Mouse (Mus musculus) embryonic facial prominence, embryonic 13.5 days (tissue): ENCODE measurements around the gene Gckr. TPM values are rescaled to one million over a fixed set of nuclear protein-coding genes. Genes with fewer than 3 reads are reported as not detected.

Source experiments
- ATAC-seq: fragments of 200-750 bp; cut with Nextera tagmentation; 2 replicates; pipeline ENCODE4 v1.8.0; 2017; ENCODE audit warnings: low read depth; ENCODE audit not compliant: insufficient number of reproducible peaks, insufficient read depth, low FRiP score, low TSS enrichment
- H3K27ac ChIP-seq: fragments of 300-500 bp; sonication (generic); 2 replicates; pipeline ENCODE4 v1.5.1; 2015; ENCODE audit warnings: moderate library complexity, mild to moderate bottlenecking, inconsistent platforms
- H3K27me3 ChIP-seq: fragments of 300-500 bp; sonication (generic); 2 replicates; pipeline ENCODE4 v1.6.1; 2015; ENCODE audit warnings: mild to moderate bottlenecking, inconsistent platforms
- H3K36me3 ChIP-seq: fragments of 300-500 bp; sonication (generic); 2 replicates; pipeline ENCODE4 v1.6.1; 2015; ENCODE audit warnings: mild to moderate bottlenecking, inconsistent platforms
- H3K4me1 ChIP-seq: fragments of 300-500 bp; sonication (generic); 2 replicates; pipeline ENCODE4 v1.6.1; 2015; ENCODE audit warnings: inconsistent platforms
- H3K4me2 ChIP-seq: fragments of 300-500 bp; sonication (generic); 2 replicates; pipeline ENCODE4 v1.6.1; 2015; ENCODE audit warnings: moderate library complexity, mild to moderate bottlenecking, inconsistent platforms
- H3K4me3 ChIP-seq: fragments of 300-500 bp; sonication (generic); 2 replicates; pipeline ENCODE4 v1.5.1; 2015; ENCODE audit warnings: mild to moderate bottlenecking, inconsistent platforms
- H3K9ac ChIP-seq: fragments of 300-500 bp; sonication (generic); 2 replicates; pipeline ENCODE4 v1.6.1; 2015; ENCODE audit warnings: mild to moderate bottlenecking, inconsistent platforms
- H3K9me3 ChIP-seq: fragments of 300-500 bp; sonication (generic); 2 replicates; pipeline ENCODE4 v1.6.1; 2016; ENCODE audit warnings: inconsistent platforms
- WGBS: fragments of 180-500 bp; shearing (Covaris S2); methylation state at CpG from one replicate; pipeline ENCODE4 v1.1.7; 2015; ENCODE audit warnings: mixed read lengths; 5-methylcytosine and 5-hydroxymethylcytosine counted together
- polyA plus RNA-seq: library from polyadenylated mRNA; unstranded; fragments of >200 nt; fragmentation: Nextera tagmentation; extraction: Ambion mirVana; gene quantifications from 2 replicates; pipeline ENCODE4 v1.2.1, GENCODE M21; 2015

Gene Gckr
- polyA plus RNA-seq: 0.79 and 1.0 TPM in 2 replicates

GRCm38 (mm10) chr5:31297047-31297757 is at the start of gene Gckr:
Gene Gckr, plus strand, starts transcription at chr5:31297443.
- no peak within 1 kb of the TSS for H3K9ac ChIP-seq
- peak within 1 kb of the TSS; percentile 98; the same call in 1 of the 2 replicates for H3K4me3 ChIP-seq
- no peak within 1 kb of the TSS for H3K27ac ChIP-seq
- H3K27me3 ChIP-seq: 0 out of 2 replicates have a peak, but pooled peaks cover 3% of the 10 kb centered on the region
- H3K4me1 ChIP-seq: peaks cover 22% of the 10 kb centered on the region
- peaks cover 20% of the 10 kb centered on the region for H3K36me3 ChIP-seq
- 77% methylated on average over 13 of the region's 13 CpGs for WGBS
- H3K4me2 ChIP-seq: peak within 1 kb of the TSS; percentile 87
- no peaks in the 10 kb centered on the region for H3K9me3 ChIP-seq
- no peak for ATAC-seq

DNA sequence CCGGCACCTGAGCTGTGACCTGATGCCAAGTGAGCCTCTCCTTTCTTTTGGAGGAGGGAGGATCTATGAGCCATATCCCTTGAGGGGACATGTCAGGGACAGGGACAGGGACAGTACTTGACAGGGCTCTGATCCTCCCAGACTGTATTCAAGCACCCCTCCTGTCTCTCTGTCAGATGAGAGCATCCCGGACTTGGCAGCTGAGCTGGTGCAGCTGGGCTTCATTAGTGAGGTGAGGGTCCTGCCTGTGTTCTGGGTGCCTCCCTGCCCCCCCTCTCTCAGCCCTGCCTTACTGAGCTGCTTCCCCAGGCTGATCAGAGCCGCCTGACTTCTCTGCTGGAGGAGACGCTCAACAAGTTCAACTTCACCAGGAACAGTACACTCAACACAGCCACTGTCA is 46.5 kb upstream of the Gckr start:
- whole genome bisulfite sequencing: 27% methylated on average over 4 of the region's 4 CpGs
- Histone ChIP-seq H3K9ac (peak overlapping the region; percentile 67; the same call in 1 of the 2 replicates), H3K4me2 (0 out of 2 replicates have a peak overlapping the region, but pooled peaks have one; percentile 51), H3K9me3 (no peaks in the 10 kb centered on the region), H3K36me3 (peaks cover 92% of the 10 kb centered on the region), H3K27ac (peak overlapping the region; percentile 84), H3K4me1 (peaks cover 35% of the 10 kb centered on the region), H3K27me3 (no peaks in the 10 kb centered on the region), H3K4me3 (no peak overlapping the region)
- ATAC-seq: no peak

- 14% methylated on average over 43 of the region's 47 CpGs for WGBS
- Histone ChIP-seq H3K4me3 (peak within 1 kb of the TSS; percentile 35), H3K9me3 (no peaks in the 10 kb centered on the region), H3K4me1 (peaks cover 35% of the 10 kb centered on the region), H3K9ac (peak within 1 kb of the TSS; percentile 67), H3K4me2 (peak within 1 kb of the TSS; percentile 51), H3K27me3 (no peaks in the 10 kb centered on the region), H3K36me3 (peaks cover 92% of the 10 kb centered on the region), H3K27ac (peak within 1 kb of the TSS; percentile 84)
- ATAC-seq: peak; percentile 53
Observed at GRCm38 (mm10) chr5:31251541-31252101, 45.6 kb upstream of the Gckr start, which contains the start of gene Krtcap3. Gene Krtcap3, plus strand, starts transcription at chr5:31251691.

DNA sequence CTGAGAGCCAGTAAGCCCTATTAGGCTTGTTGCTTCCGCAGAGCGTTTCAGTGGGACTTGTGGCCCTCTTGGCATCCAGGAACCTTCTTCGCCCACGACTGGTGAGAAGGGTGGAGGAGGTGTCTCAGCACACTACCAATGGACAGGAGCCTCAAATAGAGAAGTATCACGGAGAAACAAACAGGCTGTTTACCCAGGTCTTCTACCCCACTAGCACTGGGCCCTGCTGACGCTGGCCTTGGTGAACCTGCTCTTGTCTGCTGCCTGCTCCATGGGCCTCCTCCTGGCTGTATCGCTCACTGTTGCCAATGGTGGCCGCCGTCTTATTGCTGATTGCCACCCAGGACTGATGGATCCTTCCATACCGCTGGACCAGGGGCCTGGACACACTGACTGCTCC is 45.1 kb upstream of the Gckr start:
- Histone ChIP-seq H3K4me3 (peak overlapping the region; percentile 35), H3K4me1 (peaks cover 35% of the 10 kb centered on the region), H3K27me3 (no peaks in the 10 kb centered on the region), H3K4me2 (peak overlapping the region; percentile 51), H3K9me3 (no peaks in the 10 kb centered on the region), H3K27ac (peak overlapping the region; percentile 84), H3K36me3 (peaks cover 90% of the 10 kb centered on the region), H3K9ac (peak overlapping the region; percentile 67)
- WGBS: 59% methylated on average over 10 of the region's 10 CpGs
- ATAC-seq: no peak

DNA sequence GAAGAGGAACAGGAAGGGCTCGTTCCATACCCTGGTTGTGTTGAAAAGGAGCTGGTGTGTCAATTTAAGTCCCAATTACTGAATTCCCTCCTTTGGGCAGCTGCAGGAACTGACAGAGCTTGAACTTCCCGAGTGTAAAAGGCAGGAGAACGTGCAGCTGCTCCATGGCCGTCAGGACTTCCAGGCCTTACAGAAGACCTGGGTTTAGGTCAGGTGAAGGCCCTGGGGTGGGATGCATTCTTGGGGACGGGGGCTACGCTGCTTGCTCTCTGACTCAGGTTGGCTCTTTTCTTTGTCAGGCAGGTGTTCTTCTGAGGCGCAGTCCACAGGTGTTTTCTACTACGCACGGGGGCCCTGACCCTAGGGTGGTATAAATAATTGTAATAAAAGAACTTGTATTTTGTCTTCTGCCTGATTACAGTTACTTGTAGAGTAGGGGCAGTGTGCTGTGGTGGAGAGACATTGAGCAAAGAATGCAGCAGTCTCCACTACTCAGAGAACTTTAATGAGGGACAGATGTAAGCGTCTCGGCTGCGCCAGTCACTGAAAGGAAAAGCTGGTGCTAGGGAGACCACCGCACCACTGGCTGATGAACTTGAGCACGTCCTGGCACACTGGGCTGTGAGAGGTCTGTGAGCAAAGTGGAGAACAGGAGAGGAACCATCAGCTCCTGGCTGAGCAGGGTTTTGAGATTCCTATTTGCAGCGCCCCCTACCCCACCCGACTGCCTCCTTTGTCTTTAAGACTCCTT is 44.3 kb upstream of the Gckr start:
- Histone ChIP-seq H3K4me3 (no peak overlapping the region), H3K4me2 (peak overlapping the region; percentile 51), H3K9ac (0 out of 2 replicates have a peak overlapping the region, but pooled peaks have one; percentile 32), H3K9me3 (no peaks in the 10 kb centered on the region), H3K27me3 (no peaks in the 10 kb centered on the region), H3K36me3 (peaks cover 87% of the 10 kb centered on the region), H3K4me1 (peaks cover 35% of the 10 kb centered on the region), H3K27ac (peak overlapping the region; percentile 84)
- ATAC-seq: peak; percentile 28; the same call in 1 of the 2 replicates
- WGBS: 36% methylated on average over 16 of the region's 16 CpGs

- H3K27me3 ChIP-seq: no peaks in the 10 kb centered on the region
- 90% methylated on average over 8 of the region's 8 CpGs for WGBS
- no peak overlapping the region for H3K4me3 ChIP-seq
- no peaks in the 10 kb centered on the region for H3K9me3 ChIP-seq
- H3K4me1 ChIP-seq: peaks cover 35% of the 10 kb centered on the region
- peak overlapping the region; percentile 84 for H3K27ac ChIP-seq
- H3K36me3 ChIP-seq: peaks cover 86% of the 10 kb centered on the region
- H3K9ac ChIP-seq: peak overlapping the region; percentile 32; the same call in 1 of the 2 replicates
- no peak for ATAC-seq
- no peak overlapping the region for H3K4me2 ChIP-seq
Observed at GRCm38 (mm10) chr5:31253806-31254205, 43.4 kb upstream of the Gckr start.

GRCm38 (mm10) chr5:31254452-31254851 is 42.8 kb upstream of the Gckr start:
- peaks cover 35% of the 10 kb centered on the region for H3K4me1 ChIP-seq
- H3K27me3 ChIP-seq: no peaks in the 10 kb centered on the region
- H3K9me3 ChIP-seq: no peaks in the 10 kb centered on the region
- H3K9ac ChIP-seq: no peak overlapping the region
- WGBS: 84% methylated on average over 7 of the region's 7 CpGs
- no peak overlapping the region for H3K4me2 ChIP-seq
- H3K36me3 ChIP-seq: peaks cover 87% of the 10 kb centered on the region
- H3K27ac ChIP-seq: peak overlapping the region; percentile 84; the same call in 1 of the 2 replicates
- H3K4me3 ChIP-seq: no peak overlapping the region
- ATAC-seq: no peak

DNA sequence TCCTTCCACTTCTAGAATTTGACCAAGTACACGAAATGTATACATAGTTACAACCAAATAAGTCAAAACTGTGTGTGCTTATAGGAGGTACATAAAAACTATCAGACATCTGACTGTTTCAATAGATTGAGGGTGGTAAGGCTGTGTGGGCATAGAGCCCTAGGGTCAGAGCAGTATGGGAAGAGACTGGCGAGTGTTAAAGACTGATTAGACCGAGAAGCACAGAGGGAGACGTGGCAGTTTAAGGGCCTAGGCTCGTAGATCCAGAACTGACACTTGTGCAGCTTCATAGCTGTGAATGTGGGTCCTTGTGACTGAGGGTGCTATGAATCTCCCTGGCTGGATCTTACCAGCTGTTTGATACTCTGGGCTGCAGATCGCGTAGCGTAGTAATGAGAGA is 42.3 kb upstream of the Gckr start:
- Histone ChIP-seq H3K4me2 (no peak overlapping the region), H3K9me3 (no peaks in the 10 kb centered on the region), H3K27me3 (no peaks in the 10 kb centered on the region), H3K4me3 (no peak overlapping the region), H3K4me1 (peaks cover 35% of the 10 kb centered on the region), H3K27ac (no peak overlapping the region), H3K9ac (no peak overlapping the region), H3K36me3 (peaks cover 87% of the 10 kb centered on the region)
- no peak for ATAC-seq
- WGBS: 87% methylated on average over 8 of the region's 8 CpGs

GRCm38 (mm10) chr5:31255381-31255780 is 41.9 kb upstream of the Gckr start:
- no peak overlapping the region for H3K27ac ChIP-seq
- no peak overlapping the region for H3K4me3 ChIP-seq
- peaks cover 87% of the 10 kb centered on the region for H3K36me3 ChIP-seq
- no peaks in the 10 kb centered on the region for H3K27me3 ChIP-seq
- no peaks in the 10 kb centered on the region for H3K9me3 ChIP-seq
- WGBS: 90% methylated on average over 2 of the region's 2 CpGs
- ATAC-seq: no peak
- H3K4me1 ChIP-seq: peaks cover 34% of the 10 kb centered on the region
- H3K4me2 ChIP-seq: no peak overlapping the region
- no peak overlapping the region for H3K9ac ChIP-seq

GRCm38 (mm10) chr5:31255971-31256370 is 41.3 kb upstream of the Gckr start:
- Histone ChIP-seq H3K27ac (no peak overlapping the region), H3K4me1 (peaks cover 28% of the 10 kb centered on the region), H3K4me3 (no peak overlapping the region), H3K36me3 (peaks cover 87% of the 10 kb centered on the region), H3K27me3 (no peaks in the 10 kb centered on the region), H3K9me3 (no peaks in the 10 kb centered on the region), H3K4me2 (no peak overlapping the region), H3K9ac (no peak overlapping the region)
- no peak for ATAC-seq
- WGBS: 95% methylated on average over 2 of the region's 2 CpGs

DNA sequence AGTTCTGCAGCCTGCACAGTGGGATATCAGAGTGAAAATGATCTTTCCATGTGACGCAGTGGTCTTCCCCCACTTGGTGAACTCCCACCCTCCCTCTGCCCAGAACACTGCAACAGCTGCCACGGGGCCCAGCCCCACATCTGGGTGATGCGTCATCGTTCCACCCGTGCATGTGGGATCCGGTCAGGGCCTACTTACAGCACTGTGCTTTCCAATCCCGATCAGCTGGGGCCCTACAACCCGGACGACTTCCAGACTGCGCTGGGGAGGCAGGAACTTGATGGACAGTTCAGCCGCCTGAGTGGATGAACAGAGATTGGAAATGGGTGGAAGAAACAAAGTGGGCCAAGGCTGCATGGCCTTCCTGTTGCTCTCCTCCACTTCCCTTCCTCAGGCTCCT is 39.6 kb upstream of the Gckr start:
- 87% methylated on average over 11 of the region's 11 CpGs for WGBS
- H3K9me3 ChIP-seq: no peaks in the 10 kb centered on the region
- ATAC-seq: no peak
- no peaks in the 10 kb centered on the region for H3K27me3 ChIP-seq
- peaks cover 12% of the 10 kb centered on the region for H3K4me1 ChIP-seq
- H3K27ac ChIP-seq: no peak overlapping the region
- no peak overlapping the region for H3K4me3 ChIP-seq
- H3K9ac ChIP-seq: no peak overlapping the region
- H3K36me3 ChIP-seq: peaks cover 88% of the 10 kb centered on the region
- H3K4me2 ChIP-seq: no peak overlapping the region
